Mouse (Mus musculus) left cerebral cortex, adult 2 months (tissue): ENCODE data around the gene Tmem131l. TPM values are rescaled to one million over a fixed set of nuclear protein-coding genes. Genes with fewer than 3 reads are reported as not detected.

Experiments used
- DNase-seq, 2 experiments: peaks; one replicate each; pipeline ENCODE4 v3.0.0; 2021 to 2022; ENCODE audit warnings: low spot score in 2 of 2, mixed read lengths in 1 of 2; ENCODE audit errors: extremely low spot score in 1 of 2
- H3K27ac ChIP-seq: fragments of 200-600 bp; 2 replicates; pipeline ENCODE4 v1.8.1; 2022
- H3K4me3 ChIP-seq: fragments of 200-600 bp; 2 replicates; pipeline ENCODE4 v1.8.1; 2022
- CTCF ChIP-seq: fragments of 200-600 bp; IDR thresholded peaks from 2 replicates; pipeline ENCODE4 v1.8.1; 2022; ENCODE audit warnings: antibody characterized with exemption, mild to moderate bottlenecking, moderate library complexity
- intact Hi-C: fragments of 180-260 bp; cut with DNase I; formaldehyde crosslinking; loops from one replicate; pipeline ENCODE4 v1.15.1; 2025
- total RNA-seq, 2 experiments: library from RNA; stranded (reverse); gene quantifications; 2 replicates each; pipeline ENCODE4 v1.2.3; 2021

Tmem131l gene
- total RNA-seq, 2 experiments from 2014 or later: 21.7 to 24.9 TPM

GRCm38 (mm10) chr3:84041739-84042138 is 1.8 kb upstream of the Tmem131l start:
- intact Hi-C loops: loop anchor here (5.0 kb wide), 2 partner anchors 86 to 94 kb away; no protein-coding TSS in a partner anchor
- DNase-seq: no peak
- TF ChIP-seq CTCF: no peak
- Histone ChIP-seq H3K4me3 (no peak overlapping the region), H3K27ac (no peak overlapping the region)

- no peak; the same call in 1 of the 2 replicates for TF ChIP-seq CTCF
- intact Hi-C loops: loop anchor here (5.0 kb wide), 2 partner anchors 87 to 93 kb away; no protein-coding TSS in a partner anchor
- Histone ChIP-seq H3K27ac (peak overlapping the region; percentile 69), H3K4me3 (peak overlapping the region; percentile 95)
- DNase-seq: peak; percentile 33 to 40
Observed at GRCm38 (mm10) chr3:84040476-84041082, 604 bp upstream of the Tmem131l start.

GRCm38 (mm10) chr3:84038981-84039645 is 862 bp downstream of the Tmem131l start:
- intact Hi-C loops: no loop called here
- no peak for TF ChIP-seq CTCF
- peak overlapping the region; percentile 86 for H3K27ac ChIP-seq
- DNase-seq: peak; percentile 27 to 41
- H3K4me3 ChIP-seq: peak overlapping the region; percentile 95

- 0 out of 2 replicates have a peak overlapping the region, but pooled peaks have one; percentile 7 for H3K27ac ChIP-seq
- DNase-seq: no peak
- H3K4me3 ChIP-seq: no peak overlapping the region; the same call in 1 of the 2 replicates
Observed at GRCm38 (mm10) chr3:84038126-84038525, 1.8 kb downstream of the Tmem131l start.

GRCm38 (mm10) chr3:84037536-84037935 is 2.4 kb downstream of the Tmem131l start:
- H3K27ac ChIP-seq: no peak overlapping the region
- H3K4me3 ChIP-seq: no peak overlapping the region
- no peak for TF ChIP-seq CTCF
- DNase-seq: no peak
- intact Hi-C loops: no loop called here

More at GRCm38 (mm10) chr3:84038126-84038525, 1.8 kb downstream of the Tmem131l start:
- no peak for TF ChIP-seq CTCF
- intact Hi-C loops: no loop called here

- intact Hi-C loops: no loop called here
- no peak for TF ChIP-seq CTCF
- no peak for DNase-seq
- Histone ChIP-seq H3K4me3 (no peak overlapping the region), H3K27ac (no peak overlapping the region)
Observed at GRCm38 (mm10) chr3:84036866-84037265, 3.1 kb downstream of the Tmem131l start.

GRCm38 (mm10) chr3:84035728-84036364 is 4.1 kb downstream of the Tmem131l start:
- intact Hi-C loops: no loop called here
- no peak overlapping the region for H3K27ac ChIP-seq
- no peak for DNase-seq
- no peak for TF ChIP-seq CTCF
- H3K4me3 ChIP-seq: no peak overlapping the region

- intact Hi-C loops: no loop called here
- DNase-seq: no peak
- H3K4me3 ChIP-seq: no peak overlapping the region
- TF ChIP-seq CTCF: no peak
- no peak overlapping the region for H3K27ac ChIP-seq
Observed at GRCm38 (mm10) chr3:84034115-84034780, 5.7 kb downstream of the Tmem131l start.

- Histone ChIP-seq H3K27ac (no peak overlapping the region), H3K4me3 (no peak overlapping the region)
- no peak for DNase-seq
- TF ChIP-seq CTCF: no peak
- intact Hi-C loops: no loop called here
Observed at GRCm38 (mm10) chr3:84032933-84033730, 6.8 kb downstream of the Tmem131l start.

GRCm38 (mm10) chr3:84032419-84032818 is 7.6 kb downstream of the Tmem131l start:
- intact Hi-C loops: no loop called here
- no peak for DNase-seq
- no peak overlapping the region for H3K27ac ChIP-seq
- H3K4me3 ChIP-seq: no peak overlapping the region
- TF ChIP-seq CTCF: no peak

GRCm38 (mm10) chr3:84031216-84031615 is 8.8 kb downstream of the Tmem131l start:
- no peak overlapping the region for H3K27ac ChIP-seq
- no peak for TF ChIP-seq CTCF
- intact Hi-C loops: no loop called here
- H3K4me3 ChIP-seq: no peak overlapping the region
- DNase-seq: no peak
